Comparison of ENCODE assay signal across 8 mouse cellular contexts in genomic region chr9:44325768-44326370, GRCm38 (mm10). TPM values are rescaled to one million over a fixed set of nuclear protein-coding genes. Genes with fewer than 3 reads are reported as not detected.
DNase-seq lines count a peak whose midpoint lies in the region; ATAC-seq and TF ChIP-seq lines count a peak whose summit lies in the region.

Dpagt1 (plus strand) TSS chr9:44326019.

- TF ChIP-seq EP300 in heart, adult 2 months (IDR thresholded peaks at IDR 0.05; ENCODE audit: insufficient read depth, low read depth, low read length), result no peak

- no peak for DNase-seq in heart, adult 2 months
- no peak for DNase-seq in heart, adult 11 months
- DNase-seq in adrenal gland, postnatal 10 days, result no peak
- no peak for DNase-seq in gastrocnemius, postnatal 14 days
- DNase-seq in testis, postnatal 10 days (ENCODE audit: low spot score), result no peak
- DNase-seq in thymus, adult 18-20 months, result no peak

- 2% methylated on average over 12 of the region's 12 CpGs for WGBS in heart, adult 2 months
- WGBS in intestine, embryonic 15.5 days, result 1% methylated on average over 12 of the region's 12 CpGs
- WGBS in macrophage (ENCODE audit: missing documents), result 2% methylated on average over 12 of the region's 12 CpGs

- intact Hi-C loops in heart, adult 2 months (cut with DNase I), result loop anchor here (2.0 kb wide), 1 partner anchor 21 kb away; the partner anchor contains the start of gene Hinfp
- intact Hi-C loops in gastrocnemius, postnatal 14 days (cut with DNase I; ENCODE audit: low total_unique reads), result no loop called here

- peak within 1 kb of the TSS; percentile 88 for H3K9ac ChIP-seq in heart, adult 2 months (ENCODE audit: low read depth, low read length)
- H3K9ac ChIP-seq in intestine, embryonic 15.5 days, result peak within 1 kb of the TSS; percentile 94

- peak within 1 kb of the TSS; percentile 86 for H3K4me3 ChIP-seq in heart, adult 2 months
- H3K4me3 ChIP-seq in intestine, embryonic 15.5 days (replicated peaks), result peak within 1 kb of the TSS; percentile 77
- H3K4me3 ChIP-seq in macrophage (ENCODE audit: inconsistent target), result peak within 1 kb of the TSS; percentile 76

- ATAC-seq in intestine, embryonic 15.5 days, result peak; percentile 46

- TF ChIP-seq POLR2A in heart, adult 2 months (IDR thresholded peaks at IDR 0.05; ENCODE audit: insufficient read depth, low read depth, low read length), result no peak

- peak within 1 kb of the TSS; percentile 95 for H3K27ac ChIP-seq in heart, adult 2 months
- peak within 1 kb of the TSS; percentile 95 for H3K27ac ChIP-seq in intestine, embryonic 15.5 days
- H3K27ac ChIP-seq in macrophage, result peak within 1 kb of the TSS; percentile 80

- H3K4me1 ChIP-seq in heart, adult 2 months (ENCODE audit: control insufficient read depth, insufficient read depth, low read length), result peaks cover 4% of the 10 kb centered on the region
- H3K4me1 ChIP-seq in intestine, embryonic 15.5 days (replicated peaks), result peaks cover 11% of the 10 kb centered on the region

- no peak for TF ChIP-seq CTCF in heart, adult 2 months (IDR thresholded peaks at IDR 0.05)

- H3K27me3 ChIP-seq in heart, adult 2 months (ENCODE audit: control insufficient read depth, insufficient read depth, low read length), result no peaks in the 10 kb centered on the region
- no peaks in the 10 kb centered on the region for H3K27me3 ChIP-seq in intestine, embryonic 15.5 days (replicated peaks)

- no peaks in the 10 kb centered on the region for H3K9me3 ChIP-seq in intestine, embryonic 15.5 days

- H3K36me3 ChIP-seq in heart, adult 2 months (ENCODE audit: control insufficient read depth, insufficient read depth, low read length), result no peaks in the 10 kb centered on the region
- H3K36me3 ChIP-seq in intestine, embryonic 15.5 days, result peaks cover 7% of the 10 kb centered on the region; the same call in 1 of the 2 replicates
- 0 out of 2 replicates have a peak, but pooled peaks cover 4% of the 10 kb centered on the region for H3K36me3 ChIP-seq in macrophage (ENCODE audit: inconsistent target)

- H3K79me2 ChIP-seq in heart, adult 2 months (replicated peaks; ENCODE audit: control insufficient read depth, insufficient read depth, low read length), result no peaks in the 10 kb centered on the region
- H3K79me2 ChIP-seq in macrophage (ENCODE audit: inconsistent target), result peaks cover 21% of the 10 kb centered on the region

- peak within 1 kb of the TSS; percentile 82 for H3K4me2 ChIP-seq in intestine, embryonic 15.5 days (replicated peaks)

RNA-seq across cellular contexts. Expression of gene Dpagt1, which starts in this region (rescaled TPM):
- total RNA-seq in heart, adult 2 months (2021), result 10 to 100 TPM; 18.9 to 20.6 TPM
- 34.3 and 51.3 TPM in 2 replicates for polyA plus RNA-seq in heart, adult 2 months (2012; rRNA removed)
- total RNA-seq in adrenal gland, postnatal 10 days (2021), result 10 to 100 TPM; 25.2 to 27.7 TPM
- total RNA-seq in gastrocnemius, postnatal 14 days (2021), result 10 to 100 TPM; 12.5 to 14.0 TPM
- polyA plus RNA-seq in intestine, embryonic 15.5 days (2015; fragmentation: Nextera tagmentation; extraction: Ambion mirVana), result 38.2 and 38.6 TPM in 2 replicates
- total RNA-seq in macrophage (2018; cell fraction: chromatin; rRNA removed), result 10 to 100 TPM in 8 of 26 experiments, 1 to 10 TPM in 18; 1.8 to 19.0 (median 8.1) TPM
- total RNA-seq in macrophage (2018; cell fraction: cytosol; rRNA removed), result 10 to 100 TPM; 16.0 to 41.5 (median 24.9) TPM
- 10 to 100 TPM in 23 of 26 experiments, 1 to 10 TPM in 3; 8.1 to 38.5 (median 15.1) TPM for total RNA-seq in macrophage (2018; cell fraction: nucleus; rRNA removed)
- polyA plus RNA-seq in macrophage (2018), result 30.6 to 40.7 TPM (median 36.3 TPM) in 3 replicates
